Mouse (Mus musculus): Measurements from ENCODE around the gene Fry.

Fry gene

DNA sequence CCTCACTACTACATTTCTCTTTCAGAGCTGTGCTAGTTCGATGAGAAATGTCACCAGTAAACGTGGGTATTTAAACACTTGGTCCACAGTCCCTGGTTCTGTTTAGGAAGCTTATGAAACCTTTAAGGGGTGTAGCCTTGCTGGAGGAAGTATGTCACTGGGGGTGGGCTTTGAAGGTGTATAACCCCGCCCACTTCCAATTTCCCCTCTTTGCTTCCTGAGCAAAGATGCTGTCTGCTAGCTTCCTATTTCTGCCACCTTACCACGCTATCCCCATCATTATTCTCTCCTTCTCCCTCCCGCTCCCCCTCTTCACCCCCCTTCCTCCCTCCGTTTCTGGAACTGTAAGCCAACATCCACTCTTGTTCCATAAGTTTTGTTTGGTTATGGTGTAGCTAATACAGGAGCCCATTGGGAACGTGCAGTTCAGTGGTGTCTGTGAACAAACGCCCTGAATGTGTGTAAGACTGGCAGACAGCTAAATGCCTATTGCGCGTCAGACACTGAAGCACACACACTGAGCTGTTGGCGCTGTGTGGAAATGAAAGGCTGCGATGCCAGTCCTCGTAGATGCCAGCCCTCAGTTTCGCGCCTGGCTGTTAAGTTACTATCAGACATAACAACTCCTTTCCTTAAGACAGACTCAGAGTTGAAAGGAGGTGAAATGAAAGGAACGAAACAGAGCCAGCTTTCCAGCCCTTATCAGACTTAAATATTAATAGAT is 37.8 kb downstream of the Fry start:
- ChIA-PET POLR2A (interaction anchor here in 1 of 4 experiments (0.6 to 0.7 kb wide), 4 partner anchors 10 to 471 kb away, joined by 3 to 5 read pairs (median 3); no protein-coding TSS in a partner anchor), CTCF (interaction anchor here in 3 of 4 experiments (0.6 to 1.4 kb wide), 6 partner anchors 11 to 1312 kb away, joined by 3 to 8 read pairs (median 3); no protein-coding TSS in a partner anchor)

DNA sequence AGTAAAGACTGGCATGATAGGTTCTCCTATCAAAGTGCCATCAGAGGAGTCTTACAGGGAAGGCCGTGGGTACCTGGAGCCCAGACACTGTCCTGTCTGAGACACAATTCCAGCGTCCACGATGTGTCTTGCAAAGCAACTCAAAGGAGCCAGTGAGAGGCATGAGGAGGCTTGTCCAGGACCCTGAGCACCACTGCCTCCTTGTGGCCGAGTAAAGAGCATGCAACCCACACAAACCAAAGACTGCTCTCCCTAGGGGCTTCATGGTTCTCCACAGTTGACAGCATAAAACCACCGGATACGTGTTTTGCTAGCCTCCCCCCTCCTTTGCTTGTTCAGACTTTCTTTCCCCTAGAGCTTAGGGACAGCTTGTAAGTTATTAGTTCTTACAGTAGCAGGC is 39.2 kb downstream of the Fry start:
- POLR2A ChIA-PET = no interaction called here
- CTCF ChIA-PET = interaction anchor here in 1 of 4 experiments (0.6 kb wide), 1 partner anchor 297 kb away, joined by 6 read pairs; no protein-coding TSS in a partner anchor

DNA sequence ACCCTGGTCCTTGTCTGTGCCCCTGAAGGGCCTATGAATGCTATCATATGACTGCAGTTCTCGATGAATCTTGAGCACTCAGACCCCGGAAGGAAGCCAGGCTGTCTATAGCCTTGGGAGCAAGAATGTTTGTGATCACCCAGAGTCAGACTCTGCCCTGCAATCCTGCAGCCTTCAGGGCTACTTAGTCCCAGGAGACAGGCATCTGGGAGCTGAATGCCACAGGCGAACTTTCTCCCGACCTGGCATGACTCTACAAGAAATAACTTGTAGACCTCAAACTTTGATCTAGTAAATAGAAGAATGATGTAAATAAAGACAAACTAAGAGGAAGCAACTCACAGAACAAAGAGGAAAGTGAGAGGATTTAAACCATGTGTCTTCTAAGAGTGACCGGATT is 40.7 kb downstream of the Fry start:
- ChIA-PET CTCF (interaction anchor here in 2 of 4 experiments (0.8 to 1.1 kb wide), 3 partner anchors 10 to 101 kb away, joined by 3 read pairs; no protein-coding TSS in a partner anchor), POLR2A (no interaction called here)

DNA sequence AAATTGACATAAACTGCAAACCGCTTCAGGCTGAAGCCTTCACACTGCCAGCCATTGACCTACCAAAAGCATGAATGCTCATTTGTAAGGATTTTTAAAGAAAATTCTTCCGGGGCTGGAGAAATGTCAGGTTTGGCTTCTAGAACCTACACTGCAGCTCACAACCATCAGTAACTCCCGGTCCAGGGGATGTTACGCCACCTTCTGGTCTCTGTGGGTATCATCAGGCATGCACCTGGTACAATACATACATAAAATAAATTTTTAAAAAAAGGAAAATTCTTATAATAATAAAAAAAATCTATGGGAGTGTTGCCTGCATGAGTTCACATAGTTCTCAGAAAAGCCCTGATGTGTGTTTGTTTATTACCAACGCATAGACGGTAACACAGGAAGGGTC is 42.7 kb downstream of the Fry start:
- CTCF ChIA-PET = interaction anchor here (0.6 to 2.0 kb wide), 29 partner anchors 9 to 579 kb away, joined by 3 to 7 read pairs (median 4); partner anchors contain the start of gene Fry (in 1 of the 4)
- POLR2A ChIA-PET = interaction anchor here in 1 of 4 experiments (0.8 kb wide), 1 partner anchor 44 kb away, joined by 3 read pairs; no protein-coding TSS in a partner anchor

DNA sequence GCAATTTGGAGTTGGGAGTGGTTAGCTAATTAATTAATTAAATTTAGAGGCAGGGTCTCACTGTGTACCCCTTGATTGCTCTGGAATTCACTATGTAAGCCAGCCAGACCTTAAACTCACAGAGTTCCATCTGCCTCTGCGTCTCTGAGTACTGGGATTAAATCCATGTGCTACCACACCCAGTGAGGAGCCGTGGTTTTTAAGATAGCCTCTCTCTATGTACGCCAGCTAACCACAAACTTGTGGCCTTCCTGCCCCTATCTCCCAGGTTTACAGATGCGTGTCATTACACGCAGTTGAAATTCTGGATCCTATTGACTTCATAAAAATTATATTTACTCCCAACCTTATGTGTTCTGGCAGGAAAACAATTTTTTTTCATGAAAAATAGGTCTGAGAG is 43.5 kb downstream of the Fry start:
- POLR2A ChIA-PET = no interaction called here
- CTCF ChIA-PET = interaction anchor here (0.6 to 2.0 kb wide), 14 partner anchors 12 to 1025 kb away, joined by 3 to 7 read pairs (median 4); partner anchors contain the start of gene Fry (in 1 of the 4)

DNA sequence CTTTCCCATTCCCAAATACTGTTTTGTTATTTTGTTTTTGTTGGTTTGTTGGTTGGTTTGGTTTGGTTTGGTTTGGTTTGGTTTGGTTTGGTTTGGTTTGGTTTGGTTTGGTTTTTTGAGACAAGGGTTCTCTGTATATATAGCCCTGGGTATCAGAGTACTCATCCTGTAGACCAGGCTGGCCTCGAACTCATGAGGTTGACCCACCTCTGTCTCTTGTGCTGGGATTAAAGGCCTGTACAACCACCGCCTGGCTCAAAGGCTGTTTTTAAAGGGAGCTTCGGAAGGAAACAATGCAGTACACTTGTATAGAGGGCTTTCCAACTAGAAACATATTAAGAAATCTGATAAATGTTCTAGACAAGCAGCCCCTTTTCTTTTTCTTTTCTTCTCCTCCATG is 46.2 kb downstream of the Fry start:
- CTCF ChIA-PET = interaction anchor here in 3 of 4 experiments (0.6 to 1.1 kb wide), 3 partner anchors 18 to 501 kb away, joined by 3 to 7 read pairs (median 3); no protein-coding TSS in a partner anchor
- POLR2A ChIA-PET = no interaction called here

DNA sequence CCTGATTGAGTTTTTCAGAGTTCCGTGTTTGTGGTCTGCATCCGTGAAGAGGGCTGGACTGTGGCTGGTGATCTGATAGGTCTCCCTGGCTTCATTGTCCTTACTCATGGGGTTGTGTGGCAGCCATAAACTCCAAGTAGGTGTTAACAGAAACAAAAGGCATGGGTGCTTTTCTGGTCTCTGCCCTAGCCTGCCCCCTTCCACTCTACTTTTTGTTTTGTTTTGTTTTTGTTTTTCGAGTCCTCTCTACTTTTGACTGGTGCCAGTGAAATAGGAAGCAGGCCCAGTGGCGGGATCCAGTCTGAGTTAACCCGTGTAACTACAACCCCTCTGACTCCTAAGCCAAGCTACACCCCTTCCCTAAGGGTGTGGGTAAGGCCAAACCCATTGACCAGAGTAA is 48.4 kb downstream of the Fry start:
- POLR2A ChIA-PET = interaction anchor here in 1 of 4 experiments (1.0 kb wide), 1 partner anchor 57 kb away, joined by 3 read pairs; no protein-coding TSS in a partner anchor
- CTCF ChIA-PET = interaction anchor here in 1 of 4 experiments (1.7 to 2.6 kb wide), 2 partner anchors 8 to 16 kb away, joined by 4 to 9 read pairs; no protein-coding TSS in a partner anchor

DNA sequence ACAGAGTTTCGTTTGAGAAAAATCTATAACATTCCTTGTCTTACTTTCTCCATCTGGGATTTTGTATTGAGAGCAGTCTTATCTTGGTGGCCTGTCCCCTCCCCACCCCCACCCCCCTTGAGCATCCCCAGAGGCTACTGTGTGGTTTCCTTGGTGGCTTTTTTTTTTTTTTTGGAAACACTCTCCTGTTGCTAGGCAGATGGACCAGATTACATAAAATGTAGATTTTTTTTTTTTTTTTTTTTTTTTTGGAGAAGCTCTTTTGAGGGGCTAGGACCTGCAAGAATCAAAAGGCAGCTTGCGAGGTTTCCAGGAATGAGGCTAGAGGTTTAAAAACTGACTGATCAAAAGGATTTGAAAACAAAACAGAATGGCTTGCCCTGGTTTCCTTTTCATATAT is 48.8 kb downstream of the Fry start:
- ChIA-PET CTCF (interaction anchor here in 3 of 4 experiments (0.6 to 2.6 kb wide), 6 partner anchors 8 to 335 kb away, joined by 3 to 9 read pairs (median 6); no protein-coding TSS in a partner anchor), POLR2A (interaction anchor here in 1 of 4 experiments (0.7 kb wide), 1 partner anchor 223 kb away, joined by 3 read pairs; no protein-coding TSS in a partner anchor)

DNA sequence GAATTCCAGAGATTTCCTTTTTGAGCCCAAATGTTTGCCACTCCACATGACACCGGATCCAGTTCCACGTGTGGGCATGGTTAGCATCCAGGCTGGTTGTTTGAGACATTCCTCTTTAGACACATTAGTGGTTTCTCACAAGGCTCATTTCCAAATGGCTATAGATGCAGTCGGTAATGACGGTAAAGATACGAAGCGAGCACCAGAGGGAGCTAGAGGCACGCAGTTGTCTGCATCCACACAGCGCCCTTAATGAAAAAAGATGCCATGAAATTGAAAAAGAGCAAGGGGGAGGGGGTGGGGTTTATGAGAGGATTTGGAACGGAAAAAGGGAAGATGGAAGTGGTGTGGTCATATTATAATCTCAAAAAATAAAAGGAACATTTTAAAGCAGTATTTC is 50.3 kb downstream of the Fry start:
- CTCF ChIA-PET = interaction anchor here (0.6 to 2.6 kb wide), 43 partner anchors 9 to 502 kb away, joined by 3 to 16 read pairs (median 3); no protein-coding TSS in a partner anchor

DNA sequence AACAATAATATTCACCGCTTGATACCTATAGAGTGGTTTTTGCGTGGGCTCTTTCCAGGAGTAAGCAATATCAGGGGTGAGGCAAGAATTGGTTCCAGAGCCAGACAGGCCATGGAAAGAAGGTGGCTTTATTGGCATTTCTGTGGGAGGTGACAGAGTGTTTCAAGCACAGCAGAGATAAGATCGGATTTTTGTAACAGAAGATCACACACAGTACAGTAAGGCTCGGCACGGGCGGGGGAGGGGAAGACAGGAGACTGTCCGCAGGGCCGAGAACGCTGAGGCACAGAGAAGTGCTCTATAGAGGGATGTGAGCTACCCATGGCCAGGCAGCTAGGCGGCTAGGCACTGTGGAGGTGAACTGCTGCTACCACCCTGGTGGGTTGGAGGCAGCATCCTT is 53.1 kb downstream of the Fry start:
- ChIA-PET POLR2A (interaction anchor here in 1 of 4 experiments (0.6 to 1.2 kb wide), 2 partner anchors 19 to 502 kb away, joined by 3 to 4 read pairs; partner anchors contain the start of gene Pds5b), CTCF (interaction anchor here in 1 of 4 experiments (1.2 to 2.1 kb wide), 2 partner anchors 11 to 314 kb away, joined by 4 to 8 read pairs; no protein-coding TSS in a partner anchor)

More for the DNA sequence above, 50.3 kb downstream of the Fry start:
- POLR2A ChIA-PET = interaction anchor here in 3 of 4 experiments (0.6 to 1.1 kb wide), 5 partner anchors 52 to 557 kb away, joined by 3 to 4 read pairs (median 3); no protein-coding TSS in a partner anchor

DNA sequence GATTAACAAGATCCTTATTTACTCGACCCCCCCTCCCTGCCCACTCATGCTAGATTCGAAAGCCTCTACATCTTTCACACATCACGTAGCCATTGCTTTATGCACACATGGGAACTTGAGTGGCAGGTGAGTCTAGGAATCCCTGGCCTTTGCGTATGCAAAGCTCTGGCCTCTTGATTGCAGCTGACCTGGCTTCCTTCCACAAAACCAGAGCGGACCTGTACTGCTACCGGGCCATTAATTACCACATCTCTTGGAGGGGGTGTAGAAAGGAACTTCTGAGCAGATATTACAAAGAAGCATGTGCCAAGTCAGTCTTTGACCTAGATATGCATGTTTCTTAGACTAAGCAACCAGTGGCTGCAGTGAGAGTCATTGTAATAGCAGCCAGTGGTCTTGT is 55.4 kb downstream of the Fry start:
- CTCF ChIA-PET = interaction anchor here in 2 of 4 experiments (0.6 to 2.2 kb wide), 2 partner anchors 13 to 55 kb away, joined by 3 to 4 read pairs; partner anchors contain the start of gene Fry (in 1 of the 2)
- POLR2A ChIA-PET = no interaction called here

DNA sequence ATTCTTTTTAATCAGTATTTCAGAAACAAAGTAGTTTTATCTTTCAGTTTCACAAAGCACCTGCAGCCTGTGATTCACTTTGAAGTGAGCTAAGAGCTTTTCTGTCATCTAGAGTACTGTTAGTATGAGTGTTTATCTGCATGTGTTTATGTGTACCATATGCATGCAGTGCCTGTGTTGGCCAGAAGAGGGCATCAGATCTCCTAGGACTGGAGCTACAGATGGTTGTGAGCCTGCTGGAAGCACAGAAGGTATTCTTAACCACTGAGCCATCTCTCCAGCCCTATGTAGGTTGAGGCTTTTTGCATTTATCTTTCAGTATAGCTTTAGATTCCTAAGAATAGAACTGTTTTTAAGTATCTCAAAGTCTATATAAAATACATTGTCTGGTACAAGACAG is 56.5 kb downstream of the Fry start:
- ChIA-PET POLR2A (interaction anchor here in 1 of 4 experiments (0.5 kb wide), 1 partner anchor 340 kb away, joined by 3 read pairs; no protein-coding TSS in a partner anchor), CTCF (interaction anchor here in 1 of 4 experiments (0.6 to 1.1 kb wide), 2 partner anchors 8 to 322 kb away, joined by 4 read pairs; no protein-coding TSS in a partner anchor)

DNA sequence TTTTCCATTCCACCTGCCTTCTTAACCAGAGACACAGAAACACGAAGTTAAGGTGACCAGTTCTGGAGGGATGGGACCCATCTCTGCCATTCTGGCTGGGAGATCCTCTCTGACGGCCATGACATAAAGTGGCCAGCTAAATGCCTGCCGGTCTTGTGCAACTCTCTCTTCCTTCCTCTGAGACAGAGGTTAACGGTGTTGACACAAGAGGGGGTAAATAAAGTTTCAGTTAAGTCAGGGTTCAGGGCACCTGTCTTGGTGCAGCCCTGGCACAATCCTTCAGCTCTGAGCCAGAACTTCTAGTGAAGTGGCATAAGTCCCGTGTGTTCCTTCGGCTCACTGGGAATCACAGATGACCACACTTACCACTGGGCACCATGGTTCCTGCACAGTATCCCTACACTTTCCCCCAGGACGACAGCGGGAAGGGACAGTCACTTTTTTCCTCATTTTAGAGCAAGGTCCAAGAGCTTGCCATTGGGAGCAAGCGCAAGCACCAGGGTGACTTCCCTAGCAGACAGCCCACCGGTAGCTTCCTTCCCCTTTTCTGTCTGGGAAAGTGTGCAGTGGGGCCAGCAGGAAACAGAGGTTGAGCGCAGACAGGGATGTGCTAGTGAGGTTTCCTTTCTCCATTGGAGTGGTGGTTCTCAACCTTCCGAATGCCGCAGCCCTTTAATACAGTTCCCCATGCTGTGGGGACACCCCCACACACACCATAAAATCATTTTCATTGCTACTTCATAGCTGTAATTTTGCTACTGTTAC is 58.0 kb downstream of the Fry start:
- POLR2A ChIA-PET = interaction anchor here in 1 of 4 experiments (0.5 kb wide), 1 partner anchor 150 kb away, joined by 3 read pairs; no protein-coding TSS in a partner anchor
- CTCF ChIA-PET = interaction anchor here (0.5 to 0.9 kb wide), 5 partner anchors 14 to 714 kb away, joined by 4 to 5 read pairs (median 4); no protein-coding TSS in a partner anchor

DNA sequence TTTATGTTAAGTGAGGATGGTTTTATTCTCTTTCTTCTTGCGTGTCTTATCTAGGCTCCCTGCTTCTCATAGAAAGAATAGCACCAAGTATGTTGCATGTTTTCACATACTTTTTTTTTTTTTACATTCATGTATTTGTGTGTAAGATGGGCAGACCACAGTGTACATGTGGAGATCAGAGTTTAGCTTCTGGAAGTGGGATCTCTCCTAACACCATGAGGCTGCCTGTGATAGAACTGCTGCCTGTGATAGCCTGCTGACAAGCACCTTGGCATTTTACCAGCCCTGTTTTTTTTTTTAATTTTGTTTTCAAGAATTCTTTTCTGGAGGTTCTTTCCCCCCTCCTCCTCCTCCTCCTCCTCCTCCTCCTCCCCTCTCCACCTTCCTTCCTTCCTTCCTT is 59.3 kb downstream of the Fry start:
- CTCF ChIA-PET = interaction anchor here in 2 of 4 experiments (0.7 to 0.9 kb wide), 2 partner anchors 17 to 248 kb away, joined by 4 read pairs; no protein-coding TSS in a partner anchor
- POLR2A ChIA-PET = no interaction called here

DNA sequence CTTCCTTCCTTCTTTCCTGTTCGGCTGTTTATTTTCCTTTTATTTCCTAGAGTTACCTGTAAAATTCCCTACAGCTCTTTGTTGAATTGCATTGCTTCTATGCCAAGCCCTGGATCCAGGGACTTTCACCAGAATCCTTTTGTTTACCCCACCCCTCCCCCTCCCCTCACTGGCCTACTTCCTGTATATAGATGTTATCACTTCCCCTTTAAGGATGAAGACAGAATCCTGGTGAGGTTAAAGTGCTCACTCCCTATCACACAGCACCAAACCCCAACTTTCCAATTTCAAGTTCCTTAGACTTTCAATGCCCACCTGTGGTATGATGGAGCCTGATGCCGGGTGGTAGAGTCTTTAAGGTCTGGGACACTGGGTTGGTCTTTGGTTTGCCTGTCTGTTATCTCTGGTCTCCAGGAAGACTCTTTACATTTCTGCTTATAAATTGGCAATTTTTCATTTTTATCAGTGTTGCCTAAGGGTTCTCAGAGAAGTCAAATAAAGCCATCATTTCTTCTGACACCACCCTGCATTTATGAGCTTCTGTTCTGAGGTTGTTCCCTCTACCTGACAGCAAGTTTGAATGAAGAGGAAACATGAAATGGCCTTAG is 59.9 kb downstream of the Fry start:
- CTCF ChIA-PET = no interaction called here
- POLR2A ChIA-PET = no interaction called here

DNA sequence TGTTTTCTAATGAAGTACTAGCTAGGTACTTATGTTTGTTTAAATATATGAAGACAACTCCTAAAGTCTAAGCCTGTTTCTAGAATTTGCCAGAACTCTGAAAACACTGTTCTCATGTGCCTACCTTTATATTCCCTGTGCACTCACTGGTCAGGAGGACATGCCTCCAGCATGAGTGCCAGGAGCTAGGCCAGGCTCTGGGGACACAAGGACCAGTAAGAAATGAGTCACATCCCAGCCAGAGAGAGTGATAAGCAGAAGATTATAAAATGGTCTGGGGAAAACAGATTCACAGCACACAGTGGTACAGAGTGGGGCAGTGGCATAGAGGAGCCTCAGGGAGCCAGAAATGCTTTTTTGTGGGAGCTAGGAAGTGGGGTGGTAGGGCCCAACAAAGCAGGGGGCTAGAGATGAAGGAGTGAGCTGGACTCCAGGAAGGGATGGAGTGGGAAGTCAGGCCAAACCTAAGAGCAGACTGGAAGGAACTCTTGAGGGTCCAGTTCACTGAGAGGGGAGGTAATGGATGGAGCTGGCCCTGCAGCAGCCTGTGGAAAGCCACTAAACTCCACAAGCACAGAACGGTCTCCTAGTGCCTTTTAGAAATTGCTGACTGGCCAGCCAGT is 62.7 kb downstream of the Fry start:
- POLR2A ChIA-PET = interaction anchor here in 1 of 4 experiments (0.6 kb wide), 1 partner anchor 494 kb away, joined by 5 read pairs; no protein-coding TSS in a partner anchor

DNA sequence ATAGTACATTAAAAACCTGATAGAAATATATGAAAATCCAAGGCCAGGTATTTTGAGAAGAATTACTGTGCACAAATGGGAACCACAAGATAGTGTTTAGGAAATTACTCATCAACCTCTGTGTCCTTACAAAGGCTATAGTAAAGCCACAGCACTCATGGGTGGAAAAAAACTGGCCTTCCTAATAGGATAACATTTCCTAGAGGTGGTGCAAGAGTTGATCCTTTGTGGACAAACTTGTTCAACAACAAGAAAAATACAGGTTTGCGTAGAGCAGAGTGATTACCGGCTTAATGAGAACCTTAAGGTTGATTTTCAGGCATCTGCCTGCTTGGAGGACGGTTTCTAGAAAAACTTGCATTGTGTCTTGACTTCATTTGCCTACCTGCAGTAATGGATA is 66.5 kb downstream of the Fry start:
- CTCF ChIA-PET = no interaction called here
- POLR2A ChIA-PET = no interaction called here

More for the DNA sequence above, 62.7 kb downstream of the Fry start:
- CTCF ChIA-PET = no interaction called here

DNA sequence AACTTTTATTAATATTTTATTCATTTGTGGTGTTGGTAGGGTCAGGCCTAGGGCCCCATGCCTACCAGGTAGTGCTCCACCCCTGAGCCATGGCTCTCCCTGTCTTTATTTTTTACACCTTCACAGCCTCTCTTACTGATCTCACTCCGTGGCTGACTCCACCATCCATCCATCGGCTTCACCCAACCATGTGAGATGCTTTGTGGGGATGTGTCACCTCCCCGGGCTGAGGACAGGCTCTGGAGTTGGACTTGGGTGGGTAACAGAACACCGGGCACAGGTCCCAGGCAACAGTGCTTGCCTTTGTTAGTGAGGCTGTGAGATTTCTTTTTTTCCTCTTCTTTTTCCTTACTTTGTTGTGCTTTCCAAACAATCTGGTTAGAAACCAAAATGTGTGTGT is 67.7 kb downstream of the Fry start:
- POLR2A ChIA-PET = no interaction called here
- CTCF ChIA-PET = interaction anchor here in 1 of 4 experiments (0.7 kb wide), 1 partner anchor 42 kb away, joined by 3 read pairs; no protein-coding TSS in a partner anchor

All from embryonic stem cell, embryonic (primary cell).